Comparison of ENCODE assay signal across 10 mouse cellular contexts in genomic region chr3:127293479-127293874, GRCm38 (mm10).
DNase-seq lines count a peak whose midpoint lies in the region; ATAC-seq and TF ChIP-seq lines count a peak whose summit lies in the region.
"Had no signal": no experiment of that assay in that cellular context is flagged by ENCODE, and none has a peak within 500 bp of the region (broad histone marks: within the 10 kb centered on the region; RNA-seq: fewer than 3 reads in every experiment).

No protein-coding gene starts in this region.

- H3K27ac ChIP-seq in neural tube, embryonic 11.5 days (ENCODE audit: low read depth, low read length) = peak overlapping the region; percentile 88
- H3K27ac ChIP-seq in hindbrain, postnatal 0 days = peak overlapping the region; percentile 59; the same call in 1 of the 2 replicates
- H3K27ac ChIP-seq in midbrain, embryonic 10.5 days (replicated peaks) = peak overlapping the region; percentile 85

- peak; percentile 35 for DNase-seq in neural tube, embryonic 11.5 days (ENCODE audit: low spot score)
- no peak for DNase-seq in neural tube, embryonic 10.5 days (ENCODE audit: extremely low spot score, low spot score)
- DNase-seq in hindbrain, postnatal 0 days (ENCODE audit: low spot score) = peak; percentile 65
- DNase-seq in midbrain, embryonic 10.5 days (ENCODE audit: low spot score) = no peak
- DNase-seq in telencephalon, adult 2 months (ENCODE audit: low read depth, low spot score) = peak; percentile 96
- no peak for DNase-seq in gastrocnemius, postnatal 14 days
- no peak for DNase-seq in thymus, postnatal 14 days
- DNase-seq in lung, postnatal 10 days = no peak

- no peak overlapping the region for H3K9ac ChIP-seq in neural tube, embryonic 11.5 days (ENCODE audit: low read length)
- H3K9ac ChIP-seq in hindbrain, postnatal 0 days (replicated peaks; ENCODE audit: low read length) = no peak overlapping the region

- H3K4me3 ChIP-seq in neural tube, embryonic 11.5 days (ENCODE audit: low read depth, low read length) = no peak overlapping the region
- no peak overlapping the region for H3K4me3 ChIP-seq in hindbrain, postnatal 0 days (ENCODE audit: low read length)
- 0 out of 2 replicates have a peak overlapping the region, but pooled peaks have one; percentile 4 for H3K4me3 ChIP-seq in midbrain, embryonic 10.5 days
- H3K4me3 ChIP-seq: erythroblast, embryonic 14.5 days; megakaryocyte, embryonic 14.5 days had no signal

- no peaks in the 10 kb centered on the region for H3K36me3 ChIP-seq in neural tube, embryonic 11.5 days (ENCODE audit: control insufficient read depth, insufficient read depth, low read length)
- no peaks in the 10 kb centered on the region for H3K36me3 ChIP-seq in hindbrain, postnatal 0 days (ENCODE audit: insufficient read depth, low read length)
- no peaks in the 10 kb centered on the region for H3K36me3 ChIP-seq in midbrain, embryonic 10.5 days

- no peaks in the 10 kb centered on the region for H3K9me3 ChIP-seq in neural tube, embryonic 11.5 days (ENCODE audit: control insufficient read depth, low read length)
- H3K9me3 ChIP-seq in hindbrain, postnatal 0 days (ENCODE audit: low read length) = no peaks in the 10 kb centered on the region
- H3K9me3 ChIP-seq in midbrain, embryonic 10.5 days (replicated peaks) = no peaks in the 10 kb centered on the region

- 55% methylated on average over 9 of the region's 9 CpGs for WGBS in neural tube, embryonic 11.5 days
- 33% methylated on average over 9 of the region's 9 CpGs for WGBS in hindbrain, postnatal 0 days
- WGBS in midbrain, embryonic 10.5 days = 74% methylated on average over 9 of the region's 9 CpGs

- no peak overlapping the region for H3K4me2 ChIP-seq in neural tube, embryonic 11.5 days (ENCODE audit: low read depth)
- H3K4me2 ChIP-seq in hindbrain, postnatal 0 days (ENCODE audit: low read depth, low read length) = no peak overlapping the region

- peaks cover 7% of the 10 kb centered on the region; the same call in 1 of the 2 replicates for H3K4me1 ChIP-seq in neural tube, embryonic 11.5 days (ENCODE audit: control insufficient read depth, insufficient read depth, low read length)
- no peaks in the 10 kb centered on the region for H3K4me1 ChIP-seq in hindbrain, postnatal 0 days (ENCODE audit: insufficient read depth, low read length)
- H3K4me1 ChIP-seq in midbrain, embryonic 10.5 days = peaks cover 43% of the 10 kb centered on the region
- H3K4me1 ChIP-seq: megakaryocyte, embryonic 14.5 days had no signal

- peak; percentile 63 for ATAC-seq in neural tube, embryonic 11.5 days (ENCODE audit: insufficient read depth, low FRiP score, low TSS enrichment)
- ATAC-seq in hindbrain, postnatal 0 days = no peak

- no peak for TF ChIP-seq CTCF in hindbrain, postnatal 0 days (IDR thresholded peaks at IDR 0.05; ENCODE audit: low read depth)

- intact Hi-C loops in gastrocnemius, postnatal 14 days (cut with DNase I; ENCODE audit: low total_unique reads) = no loop called here

- H3K27me3 ChIP-seq in neural tube, embryonic 11.5 days (ENCODE audit: control insufficient read depth, insufficient read depth, low read length) = no peaks in the 10 kb centered on the region
- no peaks in the 10 kb centered on the region for H3K27me3 ChIP-seq in hindbrain, postnatal 0 days (ENCODE audit: insufficient read depth, low read length)
- H3K27me3 ChIP-seq in midbrain, embryonic 10.5 days (ENCODE audit: low read depth, poor library complexity, severe bottlenecking) = no peaks in the 10 kb centered on the region
- H3K27me3 ChIP-seq: megakaryocyte, embryonic 14.5 days had no signal

Comparison
In these comparisons a context has a peak if more than half of its experiments do, and no peak if none do; other contexts are left out.
1. DNase-seq: peak in neural tube, embryonic 11.5 days (single experiment), hindbrain, postnatal 0 days (single experiment) and telencephalon, adult 2 months (single experiment); none in neural tube, embryonic 10.5 days (single experiment), midbrain, embryonic 10.5 days (single experiment), gastrocnemius, postnatal 14 days (single experiment), thymus, postnatal 14 days (single experiment) and lung, postnatal 10 days (single experiment).
2. Peak in every context shown above with its lines, with median percentiles within 50 percentile points of each other: H3K27ac ChIP-seq.